Mouse (Mus musculus): ENCODE data around the gene Rsph3b.
"Not testable (repeated sequence)": the region's sequence is repeated elsewhere in the genome, so short reads cannot be mapped to it uniquely, and the experiment has no call there.

Rsph3b gene

DNA sequence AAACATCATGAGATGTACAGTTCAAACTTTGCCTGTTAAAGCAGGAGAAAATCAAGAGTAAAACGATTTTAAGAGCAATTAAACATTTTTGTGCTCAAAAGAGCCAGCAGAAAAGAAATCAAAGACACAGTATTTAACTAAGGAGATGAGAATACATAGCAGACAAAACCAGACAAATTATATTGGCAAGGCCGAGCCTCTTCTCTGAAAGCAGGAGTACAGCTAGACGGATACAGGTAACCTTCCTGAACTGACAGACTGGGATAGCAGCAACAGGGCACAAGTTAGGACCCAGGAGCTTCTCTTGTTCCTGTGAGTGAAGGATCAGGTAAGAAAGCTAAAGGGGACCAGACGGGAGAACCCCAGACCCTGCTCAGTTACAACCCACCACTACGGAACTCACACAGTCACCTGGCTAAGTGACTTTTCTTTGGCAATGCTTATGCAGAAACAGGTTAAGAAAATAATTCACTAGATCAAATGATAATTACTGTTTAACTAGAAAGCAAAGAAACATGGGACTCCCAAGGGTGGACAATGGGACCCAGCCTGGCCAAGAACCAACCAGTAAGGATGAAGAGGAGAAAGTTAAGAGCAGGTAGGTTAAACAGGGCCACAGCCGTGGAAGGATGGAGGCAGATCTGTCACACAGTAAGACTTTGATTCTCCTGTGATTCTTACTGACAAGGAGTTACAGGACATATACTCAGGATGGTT, 11.2 kb upstream of the Rsph3b start:
- DNase-seq (ENCODE audit: low read depth, low spot score) = not testable (repeated sequence)

- not testable (repeated sequence) for DNase-seq (ENCODE audit: low read depth, low spot score)
Observed at GRCm38 (mm10) chr17:6958881-6959280, 10.4 kb upstream of the Rsph3b start.

DNA sequence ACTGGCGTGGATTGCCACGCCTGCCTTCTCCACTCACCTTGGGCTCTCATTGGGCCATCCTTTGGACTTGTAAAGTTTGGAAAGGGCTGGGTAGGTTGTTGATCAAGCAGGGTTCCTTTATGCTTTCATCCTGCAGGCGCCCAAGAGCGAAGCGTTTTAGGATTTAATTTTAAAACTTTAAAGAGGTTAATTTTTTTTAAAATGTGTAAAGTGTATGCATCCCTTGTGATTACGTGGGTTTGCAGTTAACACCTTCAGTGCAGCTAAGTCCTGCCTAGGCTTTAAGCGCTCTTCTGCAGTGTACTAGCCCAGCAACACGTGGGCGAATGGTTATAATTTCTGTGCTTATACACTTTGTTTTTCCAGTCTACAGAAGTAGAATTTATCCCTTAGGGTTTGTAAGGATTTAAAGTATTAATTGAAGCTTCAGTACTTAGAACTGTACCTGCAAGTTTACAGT, 317 bp upstream of the Rsph3b start:
- not testable (repeated sequence) for DNase-seq (ENCODE audit: low read depth, low spot score)

- DNase-seq (ENCODE audit: low read depth, low spot score) = not testable (repeated sequence)
Observed at GRCm38 (mm10) chr17:6947637-6947983, 872 bp downstream of the Rsph3b start.

GRCm38 (mm10) chr17:6942560-6942959, 5.9 kb downstream of the Rsph3b start:
- DNase-seq (ENCODE audit: low read depth, low spot score) = not testable (repeated sequence)

GRCm38 (mm10) chr17:6931625-6932024, 16.9 kb downstream of the Rsph3b start:
- DNase-seq (ENCODE audit: low read depth, low spot score) = not testable (repeated sequence)

- not testable (repeated sequence) for DNase-seq (ENCODE audit: low read depth, low spot score)
Observed at GRCm38 (mm10) chr17:6920351-6920894, 28.1 kb downstream of the Rsph3b start.

DNA sequence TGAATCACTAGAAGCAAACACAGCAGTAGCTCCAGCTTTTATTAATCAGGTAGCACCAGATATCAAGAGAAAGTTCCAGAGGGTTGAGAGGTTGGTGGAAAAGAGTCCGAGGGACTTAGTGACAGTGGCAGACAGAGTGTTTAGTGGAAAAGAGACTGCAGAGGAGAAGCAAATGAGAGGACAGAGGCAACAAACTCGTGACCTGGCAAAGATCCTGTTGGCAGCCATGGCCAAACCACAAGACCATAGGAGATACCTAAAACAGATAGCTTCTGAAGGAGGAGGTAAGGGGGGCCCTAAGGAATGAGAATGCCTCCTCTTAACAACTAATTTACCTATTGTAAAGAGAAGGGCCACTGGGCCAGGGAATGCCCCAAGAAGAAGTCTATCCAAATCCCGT, 29.1 kb downstream of the Rsph3b start:
- DNase-seq (ENCODE audit: low read depth, low spot score) = not testable (repeated sequence)

DNA sequence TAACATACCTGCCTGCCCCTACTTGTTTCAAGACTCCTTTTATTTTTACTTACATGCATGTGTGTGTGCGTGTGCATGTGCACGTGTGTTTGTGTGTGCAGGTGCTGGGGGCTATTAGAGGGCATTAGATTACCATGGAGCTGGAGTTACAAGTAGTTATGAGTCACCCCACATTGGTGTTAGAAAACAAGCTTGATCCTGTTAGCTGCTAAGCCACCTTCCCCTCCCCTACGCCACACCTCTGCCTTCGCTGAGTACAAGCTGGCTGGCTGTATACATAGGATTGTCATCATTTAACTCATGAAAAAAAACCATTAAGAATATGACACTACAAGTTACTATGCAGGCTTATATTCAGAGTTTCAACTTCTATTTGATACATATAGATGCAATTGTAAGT, 33.2 kb downstream of the Rsph3b start:
- DNase-seq (ENCODE audit: low read depth, low spot score) = not testable (repeated sequence)

DNA sequence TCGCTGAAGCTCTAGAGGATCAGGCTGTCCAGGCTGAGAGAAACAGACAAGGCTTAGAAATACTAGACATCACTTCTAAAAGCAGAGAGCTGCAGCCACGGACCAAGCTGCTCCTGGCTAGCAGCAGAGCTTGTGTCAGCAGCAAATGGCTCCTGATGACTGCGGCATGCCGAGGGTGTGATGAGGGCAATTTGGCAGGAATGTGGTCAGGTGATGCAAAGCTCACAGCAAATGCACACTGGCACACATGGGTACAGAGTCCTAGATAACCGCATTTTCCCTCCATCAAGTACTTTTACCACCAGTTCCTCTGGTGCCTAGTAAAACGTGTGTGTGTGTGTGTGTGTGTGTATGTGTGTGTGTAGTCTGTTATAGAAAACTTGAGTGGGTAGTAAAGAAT, 34.4 kb downstream of the Rsph3b start:
- not testable (repeated sequence) for DNase-seq (ENCODE audit: low read depth, low spot score)

DNA sequence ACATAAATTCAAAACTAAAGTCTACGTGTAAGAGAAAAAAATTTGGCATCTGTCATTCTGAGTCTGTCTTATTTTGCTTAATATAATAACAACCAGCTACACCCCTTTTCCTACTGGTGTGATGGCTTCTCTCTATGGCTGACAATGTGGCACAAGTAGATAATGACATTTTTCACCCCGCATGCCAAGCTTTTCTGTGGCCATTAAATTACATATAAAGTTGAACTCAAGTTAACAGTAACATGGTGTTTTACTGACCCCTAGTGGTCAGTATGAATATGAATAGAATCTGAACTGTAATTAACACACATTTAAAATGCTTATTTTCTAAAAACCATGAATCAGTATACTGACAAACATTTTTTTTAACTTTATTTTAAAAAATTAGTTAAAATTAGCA, 48.1 kb downstream of the Rsph3b start:
- DNase-seq (ENCODE audit: low read depth, low spot score) = not testable (repeated sequence)

- not testable (repeated sequence) for DNase-seq (ENCODE audit: low read depth, low spot score)
Observed at GRCm38 (mm10) chr17:6897996-6898562, 50.4 kb downstream of the Rsph3b start.

- DNase-seq (ENCODE audit: low read depth, low spot score) = no peak
Observed at GRCm38 (mm10) chr17:6896756-6897155, 51.7 kb downstream of the Rsph3b start.

DNA sequence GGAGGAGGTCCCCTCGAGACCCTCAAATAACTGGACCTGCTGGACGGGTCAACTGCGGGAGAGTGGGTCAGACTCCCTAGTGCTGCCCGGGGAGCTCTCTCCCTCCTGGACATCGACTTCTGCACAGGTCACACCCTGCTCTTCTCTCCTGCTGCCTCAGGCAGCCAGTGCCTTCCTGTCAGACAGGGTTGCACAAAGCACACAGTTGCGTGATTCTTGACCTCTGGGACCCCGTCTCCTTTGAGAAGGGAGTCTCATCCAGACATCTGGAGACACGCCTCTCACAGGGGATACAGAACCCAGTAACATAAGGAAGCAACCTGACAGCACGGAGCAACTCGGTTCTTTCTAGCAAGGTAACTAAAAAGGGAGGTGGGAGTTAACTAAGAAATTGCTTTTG, 55.1 kb downstream of the Rsph3b start:
- DNase-seq (ENCODE audit: low read depth, low spot score) = no peak

GRCm38 (mm10) chr17:6891966-6892934, 56.2 kb downstream of the Rsph3b start:
- DNase-seq (ENCODE audit: low read depth, low spot score) = no peak

GRCm38 (mm10) chr17:6886445-6886844, 62.0 kb downstream of the Rsph3b start:
- no peak for DNase-seq (ENCODE audit: low read depth, low spot score)

DNA sequence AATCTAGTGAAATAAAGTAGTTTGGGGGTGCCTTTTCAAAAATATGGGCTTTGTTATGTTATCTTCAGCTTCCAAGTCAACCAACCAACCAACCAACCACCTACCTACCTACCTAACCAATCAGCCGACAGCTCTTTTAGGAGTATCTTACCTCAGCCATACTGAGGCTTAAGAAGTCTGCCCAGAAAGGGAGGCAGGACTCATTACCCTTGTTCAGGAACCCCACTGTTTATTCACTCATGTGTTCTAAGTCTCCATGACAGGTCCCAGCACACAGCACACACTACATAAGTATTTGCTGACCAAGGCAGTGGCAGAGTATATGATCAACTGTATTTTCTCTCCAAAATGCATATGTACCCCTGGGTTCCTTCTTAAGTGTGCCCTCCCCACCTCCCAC, 64.0 kb downstream of the Rsph3b start:
- no peak for DNase-seq (ENCODE audit: low read depth, low spot score)

DNA sequence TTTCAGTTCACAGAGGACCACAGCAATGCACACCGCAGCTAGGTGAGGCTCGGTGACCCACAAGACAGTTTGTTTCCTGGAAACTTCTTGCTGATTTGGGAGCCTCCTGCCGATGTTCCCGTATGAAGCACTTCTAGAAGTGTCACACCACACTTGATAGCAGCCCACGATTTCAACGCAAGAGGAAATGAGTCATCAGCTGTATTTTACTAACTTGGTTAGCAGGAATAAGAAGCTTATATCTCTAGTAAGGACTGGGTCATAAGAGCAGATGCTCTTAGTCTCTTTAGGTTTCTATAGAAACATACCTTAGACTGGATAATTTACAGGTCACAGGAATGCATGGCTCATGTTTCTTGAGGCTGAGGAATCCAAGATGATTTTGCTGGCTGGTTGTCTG, 67.2 kb downstream of the Rsph3b start:
- DNase-seq (ENCODE audit: low read depth, low spot score) = no peak

- no peak for DNase-seq (ENCODE audit: low read depth, low spot score)
Observed at GRCm38 (mm10) chr17:6871421-6871820, 77.1 kb downstream of the Rsph3b start.

DNA sequence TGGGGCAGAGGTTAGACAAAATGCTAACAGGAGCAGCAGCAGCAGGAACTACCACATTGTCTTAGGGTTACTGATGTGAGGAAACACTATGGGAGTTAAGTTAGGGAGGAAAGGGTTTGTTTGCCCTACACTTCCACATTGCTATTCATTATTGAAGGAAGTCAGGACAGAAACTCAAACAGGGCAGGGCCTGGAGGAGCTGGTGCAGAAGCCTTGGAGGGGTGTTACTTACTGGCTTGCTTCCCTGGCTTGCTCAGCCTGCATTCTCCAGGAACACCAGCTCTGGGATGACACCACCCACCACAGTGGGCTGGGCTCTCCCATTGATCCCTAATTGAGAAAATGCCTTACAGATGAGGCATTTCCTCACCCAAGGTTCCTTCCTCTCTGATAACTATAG, 79.7 kb downstream of the Rsph3b start:
- DNase-seq (ENCODE audit: low read depth, low spot score) = no peak

- DNase-seq (ENCODE audit: low read depth, low spot score) = no peak
Observed at GRCm38 (mm10) chr17:6867740-6868139, 80.7 kb downstream of the Rsph3b start.

DNA sequence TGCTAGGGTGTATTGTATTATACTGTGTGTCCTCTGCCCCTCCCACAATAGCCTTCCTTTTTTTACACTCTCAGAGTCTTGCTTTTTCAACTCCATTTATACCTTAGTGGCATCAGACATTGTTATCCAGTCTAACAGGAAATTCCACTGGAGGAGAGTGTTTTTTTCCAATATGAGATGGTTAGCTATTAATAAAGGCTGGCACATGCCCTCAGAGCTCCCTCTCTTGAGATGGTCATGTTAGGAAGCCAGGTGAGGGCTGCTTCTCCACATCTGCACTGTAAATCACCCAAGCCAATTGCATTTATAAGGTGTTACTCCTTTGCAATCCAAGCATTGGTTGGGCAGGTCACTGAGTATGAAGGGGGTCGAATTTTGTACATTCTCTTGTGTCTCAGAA, 81.9 kb downstream of the Rsph3b start:
- no peak for DNase-seq (ENCODE audit: low read depth, low spot score)
